Mouse (Mus musculus) midbrain, postnatal 0 days (tissue): ENCODE data around the gene Lrrc52. TPM values are rescaled to one million over a fixed set of nuclear protein-coding genes. Genes with fewer than 3 reads are reported as not detected.

ENCODE experiments used
- ATAC-seq: fragments of 200-750 bp; cut with Nextera tagmentation; 2 replicates; pipeline ENCODE4 v1.8.0; 2017; ENCODE audit warnings: moderate number of reproducible peaks, mild to moderate bottlenecking, moderate TSS enrichment, moderate library complexity; ENCODE audit not compliant: low FRiP score
- DNase-seq: peaks from one replicate; pipeline ENCODE4 v3.0.0-alpha.2; 2015; ENCODE audit warnings: low spot score
- H3K27ac ChIP-seq: fragments of 300-500 bp; sonication (generic); 2 replicates; pipeline ENCODE4 v1.5.1; 2014; ENCODE audit warnings: low read depth, mild to moderate bottlenecking, low read length, mixed read lengths
- H3K27me3 ChIP-seq: fragments of 300-500 bp; sonication (generic); 2 replicates; pipeline ENCODE4 v1.6.1; 2014; ENCODE audit warnings: low read length, control low read depth, mixed read lengths; ENCODE audit not compliant: insufficient read depth
- H3K36me3 ChIP-seq: fragments of 300-500 bp; sonication (generic); 2 replicates; pipeline ENCODE4 v1.6.1; 2014; ENCODE audit warnings: low read length, control low read depth, mixed read lengths; ENCODE audit not compliant: insufficient read depth
- H3K4me1 ChIP-seq: fragments of 300-500 bp; sonication (generic); 2 replicates; pipeline ENCODE4 v1.6.1; 2014; ENCODE audit warnings: mild to moderate bottlenecking, control low read depth, antibody characterized with exemption, low read length, mixed read lengths; ENCODE audit not compliant: insufficient read depth
- H3K4me2 ChIP-seq: fragments of 300-500 bp; sonication (generic); 2 replicates; pipeline ENCODE4 v1.6.1; 2014; ENCODE audit warnings: low read depth, mild to moderate bottlenecking, low read length, mixed read lengths; ENCODE audit not compliant: poor library complexity, severe bottlenecking
- H3K4me3 ChIP-seq: fragments of 300-500 bp; sonication (generic); 2 replicates; pipeline ENCODE4 v1.5.1; 2014; ENCODE audit warnings: low read depth, mild to moderate bottlenecking, low read length, moderate library complexity
- H3K9ac ChIP-seq: fragments of 300-500 bp; sonication (generic); replicated peaks from 2 replicates; pipeline ENCODE4 v1.6.1; 2014; ENCODE audit warnings: mild to moderate bottlenecking, low read length, moderate library complexity, mixed read lengths; ENCODE audit not compliant: poor library complexity, severe bottlenecking
- H3K9me3 ChIP-seq: fragments of 300-500 bp; sonication (generic); 2 replicates; pipeline ENCODE4 v1.6.1; 2016; ENCODE audit warnings: low read length, control low read depth
- CTCF ChIP-seq: IDR thresholded peaks from 2 replicates; pipeline ENCODE4 v1.5.1; 2016; ENCODE audit warnings: antibody characterized with exemption, mild to moderate bottlenecking
- WGBS: fragments of 180-500 bp; shearing (Covaris S2); extraction: QIAGEN DNeasy Blood & Tissue Kit; methylation state at CpG from one replicate; pipeline ENCODE4 v1.1.7; 2014; 5-methylcytosine and 5-hydroxymethylcytosine counted together
- polyA plus RNA-seq: library from polyadenylated mRNA; unstranded; fragments of >200 nt; fragmentation: Nextera tagmentation; extraction: Ambion mirVana; gene quantifications from 2 replicates; pipeline ENCODE4 v1.2.1, GENCODE M21; 2015
- total RNA-seq: library from RNA; depleted of rRNA; stranded (reverse); fragments of >200 nt; gene quantifications from 2 replicates; pipeline ENCODE4 v1.2.3, GENCODE M21; 2014; rRNA removed

Lrrc52 gene
- total and polyA plus RNA-seq, 2 experiments from 2014 or later, result not detected

DNA sequence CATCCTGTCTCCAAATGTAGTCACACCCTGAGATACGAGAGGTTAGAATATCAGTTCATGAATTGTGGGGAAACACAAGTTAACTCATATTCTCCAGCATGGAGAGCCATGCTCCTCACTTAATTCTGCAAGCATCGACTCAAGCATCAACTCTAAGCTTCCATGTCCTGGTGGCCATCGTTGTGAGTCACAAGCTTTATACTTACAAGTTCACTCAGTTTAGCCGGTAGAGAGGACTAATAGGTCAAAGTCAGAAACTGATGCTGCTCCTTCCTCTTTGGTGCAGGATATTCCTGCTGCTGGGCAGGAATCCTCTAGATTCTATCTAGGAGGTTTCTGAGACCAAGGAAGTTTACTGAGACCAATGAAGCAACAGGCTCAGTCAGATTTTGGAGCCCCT is 61.3 kb downstream of the Lrrc52 start:
- DNase-seq (no peak), ATAC-seq (no peak)
- H3K4me1 ChIP-seq, result no peaks in the 10 kb centered on the region
- 83% methylated on average over 4 of the region's 4 CpGs for WGBS
- H3K36me3 ChIP-seq, result no peaks in the 10 kb centered on the region
- H3K27ac ChIP-seq, result no peak overlapping the region
- no peak overlapping the region for H3K9ac ChIP-seq
- no peak overlapping the region for H3K4me3 ChIP-seq
- H3K4me2 ChIP-seq, result no peak overlapping the region
- TF ChIP-seq CTCF, result no peak
- no peaks in the 10 kb centered on the region for H3K9me3 ChIP-seq
- H3K27me3 ChIP-seq, result no peaks in the 10 kb centered on the region; the same call in 1 of the 2 replicates

Other genes with a start within 250 kb of the Lrrc52 start
- 54.4 and 74.2 TPM in 2 replicates for gene Uck2, start 181.5 kb downstream of the Lrrc52 start, total RNA-seq
- 32.7 and 42.7 TPM in 2 replicates for gene Uck2, start 181.5 kb downstream of the Lrrc52 start, polyA plus RNA-seq
- gene Tmco1, start 158.4 kb downstream of the Lrrc52 start, total RNA-seq, result 40.7 and 52.5 TPM in 2 replicates
- 74.4 and 74.9 TPM in 2 replicates for gene Tmco1, start 158.4 kb downstream of the Lrrc52 start, polyA plus RNA-seq
- gene Aldh9a1, start 116.8 kb downstream of the Lrrc52 start, total RNA-seq, result 11.4 and 12.3 TPM in 2 replicates
- 40.1 and 41.5 TPM in 2 replicates for gene Aldh9a1, start 116.8 kb downstream of the Lrrc52 start, polyA plus RNA-seq
- gene Mgst3, start 72.9 kb downstream of the Lrrc52 start, total RNA-seq, result 221 and 246 TPM in 2 replicates
- 240 and 311 TPM in 2 replicates for gene Mgst3, start 72.9 kb downstream of the Lrrc52 start, polyA plus RNA-seq
- gene Rxrg, start 131.6 kb upstream of the Lrrc52 start, total RNA-seq, result 11.2 and 11.4 TPM in 2 replicates
- 12.8 and 13.8 TPM in 2 replicates for gene Rxrg, start 131.6 kb upstream of the Lrrc52 start, polyA plus RNA-seq
- 3.9 and 6.3 TPM in 2 replicates for gene Lmx1a, start 222.5 kb upstream of the Lrrc52 start, total RNA-seq
- 3.2 and 3.5 TPM in 2 replicates for gene Lmx1a, start 222.5 kb upstream of the Lrrc52 start, polyA plus RNA-seq